Mouse (Mus musculus): Measurements from ENCODE around the gene Fgf2. TPM values are rescaled to one million over a fixed set of nuclear protein-coding genes. Genes with fewer than 3 reads are reported as not detected.

Fgf2 gene
- polyA plus RNA-seq, 1 experiment from 2014 or later = 2.3 TPM

GRCm38 (mm10) chr3:37365976-37366375, 17.8 kb downstream of the Fgf2 start:
- peak overlapping the region; percentile 43; the same call in 1 of the 2 replicates for H3K27ac ChIP-seq

GRCm38 (mm10) chr3:37366381-37367053, 18.4 kb downstream of the Fgf2 start:
- Histone ChIP-seq H3K9ac (no peak overlapping the region), H3K4me1 (peaks cover 6% of the 10 kb centered on the region; the same call in 1 of the 2 replicates), H3K4me2 (no peak overlapping the region), H3K4me3 (replicated peaks) (no peak overlapping the region), H3K36me3 (no peaks in the 10 kb centered on the region), H3K27ac (peak overlapping the region; percentile 43; the same call in 1 of the 2 replicates), H3K27me3 (no peaks in the 10 kb centered on the region), H3K9me3 (replicated peaks) (no peaks in the 10 kb centered on the region)
- 0 out of 2 replicates have a peak, but pooled peaks have one; percentile 9 for ATAC-seq (replicated peaks; ENCODE audit: low FRiP score)
- 65% methylated on average over 4 of the region's 4 CpGs for WGBS

More at GRCm38 (mm10) chr3:37365976-37366375, 17.8 kb downstream of the Fgf2 start:
- Histone ChIP-seq H3K9me3 (replicated peaks) (no peaks in the 10 kb centered on the region), H3K36me3 (no peaks in the 10 kb centered on the region), H3K4me1 (peaks cover 6% of the 10 kb centered on the region; the same call in 1 of the 2 replicates), H3K4me2 (no peak overlapping the region), H3K27me3 (no peaks in the 10 kb centered on the region), H3K9ac (no peak overlapping the region), H3K4me3 (replicated peaks) (no peak overlapping the region)
- ATAC-seq (replicated peaks; ENCODE audit: low FRiP score) = no peak
- WGBS = 45% methylated on average over 3 of the region's 3 CpGs

GRCm38 (mm10) chr3:37370407-37370806, 22.3 kb downstream of the Fgf2 start:
- 25% methylated on average over 4 of the region's 4 CpGs for WGBS
- no peaks in the 10 kb centered on the region for H3K27me3 ChIP-seq
- H3K9ac ChIP-seq = no peak overlapping the region

GRCm38 (mm10) chr3:37373712-37374111, 25.6 kb downstream of the Fgf2 start:
- Histone ChIP-seq H3K27me3 (no peaks in the 10 kb centered on the region), H3K36me3 (no peaks in the 10 kb centered on the region), H3K4me3 (replicated peaks) (no peak overlapping the region), H3K4me2 (no peak overlapping the region), H3K9ac (no peak overlapping the region), H3K27ac (peak overlapping the region; percentile 75), H3K9me3 (replicated peaks) (no peaks in the 10 kb centered on the region), H3K4me1 (peaks cover 27% of the 10 kb centered on the region)
- ATAC-seq (replicated peaks; ENCODE audit: low FRiP score) = no peak
- WGBS = 63% methylated on average over 11 of the region's 11 CpGs

More at GRCm38 (mm10) chr3:37370407-37370806, 22.3 kb downstream of the Fgf2 start:
- 0 out of 2 replicates have a peak, but pooled peaks have one; percentile 27 for ATAC-seq (replicated peaks; ENCODE audit: low FRiP score)
- Histone ChIP-seq H3K4me1 (peaks cover 13% of the 10 kb centered on the region; the same call in 1 of the 2 replicates), H3K4me2 (no peak overlapping the region), H3K4me3 (replicated peaks) (no peak overlapping the region), H3K27ac (peak overlapping the region; percentile 4; the same call in 1 of the 2 replicates), H3K36me3 (no peaks in the 10 kb centered on the region), H3K9me3 (replicated peaks) (no peaks in the 10 kb centered on the region)

GRCm38 (mm10) chr3:37377926-37378325, 29.8 kb downstream of the Fgf2 start:
- Histone ChIP-seq H3K4me3 (replicated peaks) (no peak overlapping the region), H3K27ac (peak overlapping the region; percentile 54), H3K9ac (no peak overlapping the region), H3K36me3 (no peaks in the 10 kb centered on the region), H3K27me3 (no peaks in the 10 kb centered on the region), H3K9me3 (replicated peaks) (no peaks in the 10 kb centered on the region), H3K4me2 (no peak overlapping the region), H3K4me1 (peaks cover 37% of the 10 kb centered on the region)
- peak; percentile 55; the same call in 1 of the 2 replicates for ATAC-seq (replicated peaks; ENCODE audit: low FRiP score)
- 22% methylated on average over 6 of the region's 6 CpGs for WGBS

GRCm38 (mm10) chr3:37378412-37378811, 30.3 kb downstream of the Fgf2 start:
- no peaks in the 10 kb centered on the region for H3K27me3 ChIP-seq
- H3K36me3 ChIP-seq = no peaks in the 10 kb centered on the region
- peak; percentile 75 for ATAC-seq (replicated peaks; ENCODE audit: low FRiP score)
- peaks cover 37% of the 10 kb centered on the region for H3K4me1 ChIP-seq
- H3K9ac ChIP-seq = no peak overlapping the region
- H3K9me3 ChIP-seq (replicated peaks) = no peaks in the 10 kb centered on the region
- H3K4me3 ChIP-seq (replicated peaks) = no peak overlapping the region
- peak overlapping the region; percentile 54 for H3K27ac ChIP-seq
- 42% methylated on average over 6 of the region's 6 CpGs for WGBS
- H3K4me2 ChIP-seq = no peak overlapping the region

- H3K36me3 ChIP-seq = no peaks in the 10 kb centered on the region
- no peaks in the 10 kb centered on the region for H3K27me3 ChIP-seq
- no peaks in the 10 kb centered on the region for H3K9me3 ChIP-seq (replicated peaks)
- WGBS = 77% methylated on average over 14 of the region's 14 CpGs
- 0 out of 2 replicates have a peak overlapping the region, but pooled peaks have one; percentile 54 for H3K27ac ChIP-seq
- peaks cover 35% of the 10 kb centered on the region for H3K4me1 ChIP-seq
- no peak overlapping the region for H3K9ac ChIP-seq
- no peak overlapping the region for H3K4me3 ChIP-seq (replicated peaks)
- no peak overlapping the region for H3K4me2 ChIP-seq
- no peak for ATAC-seq (replicated peaks; ENCODE audit: low FRiP score)
Observed at GRCm38 (mm10) chr3:37379201-37379600, 31.1 kb downstream of the Fgf2 start.

- H3K4me3 ChIP-seq (replicated peaks) = no peak overlapping the region
- H3K27me3 ChIP-seq = no peaks in the 10 kb centered on the region
- 0 out of 2 replicates have a peak overlapping the region, but pooled peaks have one; percentile 18 for H3K27ac ChIP-seq
- no peak for ATAC-seq (replicated peaks; ENCODE audit: low FRiP score)
- H3K4me1 ChIP-seq = peaks cover 33% of the 10 kb centered on the region
- H3K9ac ChIP-seq = no peak overlapping the region
- no peaks in the 10 kb centered on the region for H3K36me3 ChIP-seq
- H3K9me3 ChIP-seq (replicated peaks) = no peaks in the 10 kb centered on the region
- H3K4me2 ChIP-seq = no peak overlapping the region
- WGBS = 58% methylated on average over 18 of the region's 18 CpGs
Observed at GRCm38 (mm10) chr3:37379930-37380881, 32.1 kb downstream of the Fgf2 start.

- no peaks in the 10 kb centered on the region for H3K9me3 ChIP-seq (replicated peaks)
- H3K9ac ChIP-seq = no peak overlapping the region
- H3K4me1 ChIP-seq = peaks cover 33% of the 10 kb centered on the region
- H3K36me3 ChIP-seq = no peaks in the 10 kb centered on the region
- no peaks in the 10 kb centered on the region for H3K27me3 ChIP-seq
- H3K4me2 ChIP-seq = no peak overlapping the region
- 66% methylated on average over 6 of the region's 6 CpGs for WGBS
- H3K27ac ChIP-seq = no peak overlapping the region
- H3K4me3 ChIP-seq (replicated peaks) = no peak overlapping the region
- ATAC-seq (replicated peaks; ENCODE audit: low FRiP score) = no peak
Observed at GRCm38 (mm10) chr3:37381457-37381856, 33.3 kb downstream of the Fgf2 start.

- H3K36me3 ChIP-seq = no peaks in the 10 kb centered on the region
- H3K4me3 ChIP-seq (replicated peaks) = no peak overlapping the region
- ATAC-seq (replicated peaks; ENCODE audit: low FRiP score) = no peak
- H3K27ac ChIP-seq = no peak overlapping the region
- H3K9me3 ChIP-seq (replicated peaks) = no peaks in the 10 kb centered on the region
- peaks cover 23% of the 10 kb centered on the region for H3K4me1 ChIP-seq
- no peaks in the 10 kb centered on the region for H3K27me3 ChIP-seq
- no peak overlapping the region for H3K4me2 ChIP-seq
- H3K9ac ChIP-seq = no peak overlapping the region
- 72% methylated on average over 6 of the region's 6 CpGs for WGBS
Observed at GRCm38 (mm10) chr3:37383096-37383765, 35.1 kb downstream of the Fgf2 start.

GRCm38 (mm10) chr3:37387310-37387709, 39.2 kb downstream of the Fgf2 start:
- no peaks in the 10 kb centered on the region for H3K27me3 ChIP-seq
- 85% methylated on average over 6 of the region's 6 CpGs for WGBS
- H3K9me3 ChIP-seq (replicated peaks) = no peaks in the 10 kb centered on the region
- no peak overlapping the region for H3K4me3 ChIP-seq (replicated peaks)
- H3K4me2 ChIP-seq = no peak overlapping the region
- H3K36me3 ChIP-seq = no peaks in the 10 kb centered on the region
- no peak overlapping the region for H3K27ac ChIP-seq
- no peak overlapping the region for H3K9ac ChIP-seq
- no peaks in the 10 kb centered on the region for H3K4me1 ChIP-seq
- no peak for ATAC-seq (replicated peaks; ENCODE audit: low FRiP score)

Measured in kidney, embryonic 15.5 days (tissue).